Mouse (Mus musculus) embryonic stem cell, embryonic (primary cell): ENCODE results near the gene Kif1b.

ENCODE experiments used
- CTCF ChIA-PET, 4 experiments: fragments of 300-600 bp in 2 of 4; fragments of 350-600 bp in 2 of 4; sonication (Branson Sonifier 250); formaldehyde crosslinking; loops; one replicate each; lab custom pipeline; 2022; ENCODE audit warnings: inconsistent platforms in 2 of 4; lab: Charles Lee
- POLR2A ChIA-PET, 4 experiments: fragments of 300-600 bp in 2 of 4; fragments of 350-600 bp in 2 of 4; sonication (Branson Sonifier 250); formaldehyde crosslinking; loops; one replicate each; lab custom pipeline; 2022; ENCODE audit warnings: antibody characterized with exemption in 4 of 4, inconsistent platforms in 1 of 4; lab: Charles Lee

Kif1b gene

DNA sequence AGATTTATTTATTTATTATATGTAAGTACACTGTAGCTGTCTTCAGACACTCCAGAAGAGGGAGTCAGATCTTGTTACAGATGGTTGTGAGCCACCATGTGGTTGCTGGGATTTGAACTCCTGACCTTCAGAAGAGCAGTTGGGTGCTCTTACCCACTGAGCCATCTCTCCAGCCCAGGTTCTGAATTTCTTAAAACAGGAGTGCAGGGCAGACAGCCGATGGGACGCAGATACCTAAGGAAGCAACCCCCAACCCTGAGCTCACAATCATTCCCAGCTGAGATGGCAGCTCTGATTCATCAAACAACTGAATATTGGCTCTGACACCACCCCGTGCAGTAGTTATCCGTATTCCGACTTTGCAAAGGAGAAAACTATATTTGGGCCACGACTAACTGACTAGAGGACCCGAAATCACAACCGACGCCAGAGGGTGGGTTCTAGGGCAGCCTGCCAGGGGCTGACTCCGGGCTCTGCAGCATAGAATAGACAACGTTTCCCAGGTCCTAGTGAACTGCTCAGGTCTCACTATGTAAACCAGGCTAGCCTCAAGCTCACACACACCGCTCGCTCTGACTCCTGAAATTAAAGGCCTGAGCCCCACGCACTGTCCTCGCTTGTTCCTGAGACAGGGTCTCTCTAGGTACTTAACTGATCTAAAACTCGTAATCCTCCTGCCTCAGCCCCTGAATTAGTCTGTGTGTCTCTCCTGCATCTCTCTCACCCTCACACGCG is 171.2 kb downstream of the Kif1b start:
- CTCF ChIA-PET: interaction anchor here in 3 of 4 experiments (0.5 to 2.2 kb wide), 7 partner anchors 8 to 423 kb away, joined by 3 to 7 read pairs (median 3); partner anchors contain the start of gene Cort (in 1 of the 3)

DNA sequence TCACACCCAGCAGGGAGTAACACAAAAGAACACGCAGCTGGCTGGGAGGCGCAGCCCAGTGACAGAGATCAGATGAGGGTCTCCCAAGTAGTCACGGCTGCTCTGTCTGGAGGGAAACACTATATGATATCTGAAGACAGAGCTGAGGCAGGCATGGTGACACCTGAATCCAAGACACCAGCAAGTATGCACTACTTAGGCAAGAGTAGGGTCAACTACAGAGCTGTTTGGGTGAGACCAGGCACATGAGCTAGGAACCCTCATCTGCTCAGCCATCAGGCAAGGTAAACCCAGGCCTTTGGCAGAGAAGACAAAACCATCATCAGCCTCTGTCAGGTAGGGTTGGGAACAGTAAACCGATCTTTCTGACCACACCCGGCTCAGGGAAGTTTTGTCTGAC is 174.1 kb downstream of the Kif1b start:
- ChIA-PET CTCF (interaction anchor here in 2 of 4 experiments (0.6 to 1.9 kb wide), 2 partner anchors 11 to 17 kb away, joined by 3 to 7 read pairs; no protein-coding TSS in a partner anchor), POLR2A (interaction anchor here in 2 of 4 experiments (0.6 to 2.2 kb wide), 12 partner anchors 8 to 975 kb away, joined by 3 to 5 read pairs (median 3); partner anchors contain the start of gene Tardbp (in 1 of the 2))

More for the DNA sequence above, 171.2 kb downstream of the Kif1b start:
- POLR2A ChIA-PET: interaction anchor here in 3 of 4 experiments (0.9 to 2.3 kb wide), 9 partner anchors 8 to 33 kb away, joined by 3 to 13 read pairs (median 4); no protein-coding TSS in a partner anchor

DNA sequence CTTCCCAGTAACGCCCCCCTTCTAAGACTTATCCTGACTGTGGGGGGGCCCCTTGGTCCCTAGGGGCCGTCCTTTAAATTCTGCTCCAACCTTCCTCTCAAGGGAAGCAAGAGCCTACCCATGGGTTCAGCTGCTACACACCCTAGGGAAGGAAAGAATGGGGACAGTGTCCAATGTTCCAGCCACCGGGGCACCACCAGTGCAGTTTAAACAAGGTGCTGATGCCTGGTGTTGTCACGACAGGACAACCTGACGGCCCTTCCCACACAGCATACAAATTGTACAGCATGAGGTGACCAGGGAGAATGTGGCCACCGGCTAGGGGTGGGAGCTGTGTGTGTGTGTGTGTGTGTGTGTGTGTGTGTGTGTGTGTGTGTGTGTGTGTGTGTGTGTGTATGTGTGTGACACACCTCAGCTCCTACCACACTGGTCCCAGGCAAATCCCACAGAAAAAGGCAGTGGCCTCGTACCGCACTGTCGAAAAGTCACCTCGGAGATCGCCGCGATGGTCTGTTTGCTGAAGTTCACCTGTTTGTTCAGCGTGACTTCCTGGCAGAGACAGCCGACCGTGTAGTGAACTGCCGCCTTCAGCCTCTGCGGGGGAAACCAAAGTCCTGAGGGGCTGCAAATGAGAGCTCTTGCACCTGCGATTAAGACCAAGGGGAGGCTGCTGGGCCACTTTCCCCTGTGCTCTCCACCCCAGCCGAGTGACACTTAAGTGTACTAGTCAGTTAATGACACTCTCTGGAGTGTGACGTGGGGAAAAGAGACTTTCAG is 175.5 kb downstream of the Kif1b start:
- ChIA-PET CTCF (interaction anchor here in 3 of 4 experiments (0.6 to 3.3 kb wide), 4 partner anchors 12 to 451 kb away, joined by 3 to 10 read pairs (median 4); no protein-coding TSS in a partner anchor), POLR2A (interaction anchor here in 3 of 4 experiments (0.6 to 2.2 kb wide), 4 partner anchors 9 to 161 kb away, joined by 3 to 4 read pairs (median 4); partner anchors contain the start of gene Dffa (in 1 of the 3))

DNA sequence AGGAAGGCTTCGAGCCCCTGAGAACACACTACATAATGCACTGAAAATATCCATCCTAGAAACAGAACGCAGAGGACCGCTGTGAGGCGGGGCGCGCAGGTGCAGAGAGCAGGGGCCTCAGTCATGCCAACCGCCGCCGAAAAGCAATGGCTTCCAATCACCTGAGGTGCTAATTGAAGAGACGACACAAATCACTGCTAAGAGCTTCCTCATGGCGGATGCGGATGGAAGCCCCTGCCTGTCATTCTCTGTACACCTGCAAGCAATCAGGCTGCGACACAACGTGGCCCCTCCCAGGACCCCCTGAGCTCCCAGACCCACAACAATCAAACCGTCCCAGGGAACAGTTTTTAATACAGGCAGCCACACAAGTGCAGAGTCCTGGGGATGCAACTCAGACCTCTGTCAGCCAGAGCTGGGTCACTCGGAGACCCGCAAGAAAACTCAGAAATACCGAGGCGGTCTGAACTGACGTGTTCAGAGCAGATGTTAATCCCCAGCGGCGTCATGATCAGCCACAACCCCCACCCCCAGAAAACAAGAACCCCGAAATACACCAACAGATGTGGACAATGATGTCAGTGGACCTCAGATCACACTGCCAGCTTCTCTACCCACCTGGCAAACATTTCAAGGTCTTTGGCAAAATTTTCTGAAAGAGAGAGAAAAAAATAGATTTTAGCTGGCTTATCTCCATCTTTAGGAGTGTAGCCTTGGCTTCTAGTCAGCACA is 176.3 kb downstream of the Kif1b start:
- CTCF ChIA-PET: interaction anchor here in 3 of 4 experiments (0.6 to 3.3 kb wide), 3 partner anchors 13 to 17 kb away, joined by 3 to 10 read pairs (median 5); no protein-coding TSS in a partner anchor
- POLR2A ChIA-PET: interaction anchor here in 3 of 4 experiments (0.6 to 1.6 kb wide), 3 partner anchors 8 to 49 kb away, joined by 3 to 4 read pairs (median 4); partner anchors contain the start of gene Dffa (in 1 of the 3)

DNA sequence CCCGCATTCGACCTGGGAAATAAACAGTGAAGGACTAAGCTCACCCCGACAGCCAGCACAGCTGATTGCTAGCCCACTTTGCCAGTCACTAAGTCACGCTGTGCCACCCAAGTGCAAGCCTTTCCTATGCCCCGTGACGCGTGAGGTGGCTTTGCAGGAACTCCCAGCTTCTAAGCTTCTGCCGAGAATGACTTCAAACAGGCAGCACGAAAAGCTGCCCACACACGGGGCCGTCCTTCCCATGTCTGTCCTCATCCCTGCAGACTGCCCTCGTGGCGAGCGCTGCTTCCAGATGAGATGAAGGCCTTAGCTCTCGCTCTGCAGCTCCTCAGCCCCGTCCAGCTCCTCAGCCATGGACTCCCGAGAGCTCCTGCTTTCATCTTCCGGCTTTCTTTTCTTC is 179.0 kb downstream of the Kif1b start:
- ChIA-PET CTCF (interaction anchor here in 2 of 4 experiments (0.6 to 1.3 kb wide), 4 partner anchors 27 to 183 kb away, joined by 3 read pairs; no protein-coding TSS in a partner anchor), POLR2A (interaction anchor here in 2 of 4 experiments (0.6 to 1.6 kb wide), 6 partner anchors 8 to 501 kb away, joined by 3 to 4 read pairs (median 4); partner anchors contain the start of genes Cenps (in 2 of the 2) and Tardbp (in 1 of the 2))

DNA sequence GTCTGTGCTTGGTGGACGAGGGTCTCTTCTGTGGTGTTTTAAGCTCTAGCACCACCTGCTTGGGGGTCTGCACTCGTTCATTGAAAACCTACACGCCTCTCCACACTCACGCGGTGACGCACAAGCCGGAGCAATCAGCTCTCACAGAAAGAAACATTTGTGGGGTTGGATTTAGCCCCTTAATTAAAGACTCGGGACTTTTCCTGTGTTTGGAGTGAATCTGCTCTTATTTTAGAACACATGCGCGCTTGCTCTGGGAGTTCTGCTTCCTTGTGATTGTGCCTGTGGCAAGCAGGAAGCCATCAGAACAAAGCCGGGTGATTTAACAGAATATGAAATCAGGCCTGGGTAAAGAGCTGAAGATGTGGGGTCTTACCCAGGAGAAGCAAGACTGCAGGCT is 180.8 kb downstream of the Kif1b start, which contains the start of gene Cort:
TSS of gene Cort (minus strand) at position 101 of the 400 bp plus-strand sequence.
- ChIA-PET POLR2A (interaction anchor here in 2 of 4 experiments (0.6 to 1.8 kb wide), 4 partner anchors 22 to 198 kb away, joined by 3 to 4 read pairs (median 4); partner anchors contain the start of genes Dffa (in 1 of the 2) and Pgd (in 1 of the 2)), CTCF (interaction anchor here in 1 of 4 experiments (1.4 kb wide), 1 partner anchor 10 kb away, joined by 7 read pairs; the partner anchor contains the start of gene Cenps)
